Mouse (Mus musculus) monocyte, adult 5-6 weeks (primary cell): ENCODE data around the gene Olfr992. TPM values are rescaled to one million over a fixed set of nuclear protein-coding genes. Genes with fewer than 3 reads are reported as not detected.
"Not testable (repeated sequence)": the region's sequence is repeated elsewhere in the genome, so short reads cannot be mapped to it uniquely, and the experiment has no call there.

Experiments
- ATAC-seq: fragments of 153-309, 156-312 bp; replicated peaks from 2 replicates; pipeline ENCODE4 v1.8.0; 2017; ENCODE audit warnings: mild to moderate bottlenecking; ENCODE audit not compliant: low TSS enrichment, insufficient number of reproducible peaks, severe bottlenecking, poor library complexity, low FRiP score
- total RNA-seq: library from RNA; stranded (forward); fragments of 200-1000, 200-491, 200-594 nt; gene quantifications from 3 replicates; pipeline ENCODE4 v1.2.3, GENCODE M21; 2017

Olfr992 gene
- not detected in 3 replicates for total RNA-seq

DNA sequence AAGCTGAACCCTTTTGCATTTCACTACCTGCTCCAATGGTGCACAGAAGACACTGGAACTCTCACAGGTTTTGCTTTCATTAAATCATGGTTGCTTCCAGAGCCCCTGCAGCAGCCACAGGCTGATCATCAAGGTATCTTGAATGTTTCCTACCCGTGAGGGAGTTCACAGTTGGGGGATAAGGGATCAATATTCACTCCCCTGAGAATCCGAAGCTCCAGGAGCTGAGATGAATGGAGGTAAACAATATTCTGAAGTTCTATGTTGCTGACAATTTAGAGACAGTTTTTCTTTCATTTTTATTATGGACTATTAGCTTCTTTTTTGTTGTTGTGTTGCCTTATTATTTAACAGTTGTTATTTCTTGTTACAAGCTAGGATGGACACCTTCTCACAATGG, at the start of gene Olfr992:
Olfr992 (minus strand) TSS at position 101 of the 400 bp plus-strand sequence.
- no peak for ATAC-seq

DNA sequence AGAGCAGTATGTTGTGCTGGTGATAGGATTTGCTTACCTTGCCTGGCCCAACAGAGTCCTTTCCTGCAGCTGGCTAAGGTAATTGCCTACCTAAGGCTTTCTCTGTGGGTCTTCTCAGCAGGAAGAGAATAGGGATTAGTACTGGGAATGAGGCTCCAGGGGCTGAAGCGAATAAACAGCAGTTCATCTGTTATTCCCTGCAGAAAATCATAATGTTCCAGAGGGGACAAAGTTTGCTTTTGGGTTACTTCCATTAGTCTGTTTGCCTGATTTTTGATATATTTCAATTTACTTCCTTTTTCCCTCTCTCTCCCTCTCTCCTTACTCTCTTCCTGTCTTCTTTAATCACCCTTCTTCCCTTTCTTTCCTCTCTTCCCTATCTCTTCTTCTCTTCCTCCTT, 34.3 kb upstream of the Olfr992 start, which contains the start of gene Olfr995:
Olfr995 (minus strand) TSS at position 101 of the 400 bp plus-strand sequence.
- no peak for ATAC-seq

DNA sequence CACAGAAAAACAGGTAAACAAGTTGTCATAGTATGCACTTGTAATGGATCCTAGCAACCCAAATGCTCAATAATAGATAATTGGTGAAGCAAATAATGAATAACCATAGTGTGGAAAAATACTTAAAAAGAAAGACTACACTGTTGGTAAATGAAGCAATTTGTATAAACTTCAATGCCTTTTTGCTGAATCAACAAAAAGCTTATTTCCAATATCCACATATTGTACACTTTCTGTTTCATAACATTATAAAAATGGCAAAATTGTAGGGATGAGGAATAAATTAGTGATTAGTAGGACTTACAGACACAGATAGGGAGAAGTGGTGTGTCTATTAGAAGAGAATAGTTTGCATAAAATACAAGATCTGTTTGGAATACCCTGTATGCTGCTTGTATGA, 33.3 kb upstream of the Olfr992 start:
- ATAC-seq, result no peak

DNA sequence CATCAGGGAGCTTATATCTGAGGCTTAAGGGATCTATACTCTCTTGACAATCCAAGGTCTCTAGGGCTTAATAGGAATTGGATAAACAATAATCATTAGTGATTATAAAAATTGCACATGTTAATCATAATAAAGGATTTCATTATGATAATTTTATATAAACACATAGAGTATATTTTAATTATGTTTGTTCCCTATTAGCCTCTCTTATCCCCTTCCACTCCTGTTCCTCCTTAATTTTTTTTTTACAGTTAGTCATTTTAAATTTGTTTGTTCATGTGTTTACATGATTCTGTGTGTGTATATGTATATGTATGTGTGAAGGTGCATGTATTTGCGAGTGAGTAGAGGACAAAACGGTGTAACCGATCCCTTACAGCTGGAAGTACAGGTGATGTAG, 27.1 kb upstream of the Olfr992 start, which contains the start of gene Olfr994:
Olfr994 (minus strand) TSS at position 101 of the 400 bp plus-strand sequence.
- no peak for ATAC-seq

DNA sequence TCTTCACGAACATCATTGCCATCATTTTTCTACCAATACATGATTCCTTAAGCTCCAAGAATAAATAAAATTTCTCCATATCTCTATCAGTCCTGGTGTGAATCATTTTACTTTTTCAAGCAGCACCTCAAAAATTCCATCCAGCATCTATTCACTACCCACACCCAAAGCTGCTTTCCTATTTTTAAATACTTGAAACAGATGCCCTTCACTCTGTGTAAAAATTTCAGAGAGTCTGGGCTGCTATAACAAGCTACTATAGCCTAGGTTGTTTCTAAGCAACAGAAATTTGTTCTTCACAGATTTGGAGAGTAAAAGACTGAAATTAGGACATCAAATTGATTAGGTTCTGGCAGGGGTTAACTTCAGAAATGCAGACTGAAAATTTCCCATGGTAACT, 16.6 kb upstream of the Olfr992 start:
- no peak for ATAC-seq

DNA sequence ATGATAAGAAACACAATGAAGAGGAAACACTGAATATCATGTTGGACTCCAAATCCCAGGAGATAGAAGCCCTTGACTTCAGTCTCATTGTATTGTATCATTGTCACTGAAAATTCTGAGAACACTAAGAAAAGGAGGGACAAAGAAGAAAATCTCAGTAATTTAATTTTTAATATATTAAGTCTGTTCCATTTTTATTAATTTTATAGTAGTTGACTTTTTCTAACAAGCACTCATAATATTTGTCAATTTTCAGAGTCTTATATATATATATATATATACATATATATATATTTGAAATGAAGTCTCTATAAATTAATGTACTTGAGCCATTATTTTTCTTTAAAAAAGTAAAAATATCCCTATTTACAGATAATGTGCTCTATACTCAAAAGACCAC, 5.5 kb upstream of the Olfr992 start, which contains the start of gene Olfr993:
Olfr993 (minus strand) TSS at position 101 of the 400 bp plus-strand sequence.
- no peak for ATAC-seq

DNA sequence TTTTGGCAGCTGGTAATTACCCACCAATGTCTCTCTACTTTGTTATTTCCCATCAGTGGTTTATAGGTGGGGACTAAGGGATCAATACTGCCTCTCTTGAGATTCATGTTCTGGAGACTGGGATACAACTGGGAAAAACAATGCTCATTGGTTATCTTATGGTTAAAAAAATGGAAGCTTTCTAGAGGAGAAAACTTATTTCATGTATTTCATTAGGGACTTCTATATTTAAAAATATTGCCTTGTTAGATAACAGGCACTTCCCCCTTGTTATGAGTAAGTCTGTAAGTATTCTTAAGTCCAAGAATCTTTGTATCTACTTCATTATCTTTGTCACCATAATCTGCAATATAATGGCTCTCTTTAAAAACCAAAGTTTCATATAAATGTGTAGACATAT, 46.1 kb downstream of the Olfr992 start, which contains the start of gene Olfr988:
Olfr988 (minus strand) TSS at position 101 of the 400 bp plus-strand sequence.
- ATAC-seq, result not testable (repeated sequence)

Other genes starting within 250 kb of the Olfr992 start
- gene Lrrc55, start 212.3 kb downstream of the Olfr992 start, total RNA-seq, result 0.10 TPM in 1 of 3 replicates, not detected in the others
- not detected in 3 replicates for gene Olfr987, start 70.2 kb downstream of the Olfr992 start, total RNA-seq
- gene Olfr988, start 46.2 kb downstream of the Olfr992 start, total RNA-seq, result not detected in 3 replicates
- not detected in 3 replicates for gene Olfr993, start 5.4 kb upstream of the Olfr992 start, total RNA-seq
- not detected in 3 replicates for gene Olfr994, start 27.0 kb upstream of the Olfr992 start, total RNA-seq
- gene Olfr995, start 34.2 kb upstream of the Olfr992 start, total RNA-seq, result not detected in 3 replicates
- gene 4833423E24Rik, start 109.6 kb upstream of the Olfr992 start, total RNA-seq, result not detected in 3 replicates
- gene Olfr996, start 169.7 kb upstream of the Olfr992 start, total RNA-seq, result not detected in 3 replicates
- not detected in 3 replicates for gene Olfr998, start 179.5 kb upstream of the Olfr992 start, total RNA-seq
- gene Olfr1000, start 202.4 kb upstream of the Olfr992 start, total RNA-seq, result not detected in 3 replicates
- not detected in 3 replicates for gene Olfr1002, start 241.2 kb upstream of the Olfr992 start, total RNA-seq